Mouse (Mus musculus) kidney, adult 11 months (tissue): ENCODE data around the gene Tnxb.
"Not testable (repeated sequence)": the region's sequence is repeated elsewhere in the genome, so short reads cannot be mapped to it uniquely, and the experiment has no call there.

Experiments
- DNase-seq: peaks from one replicate; pipeline ENCODE4 v3.0.0; 2022

Tnxb gene

DNA sequence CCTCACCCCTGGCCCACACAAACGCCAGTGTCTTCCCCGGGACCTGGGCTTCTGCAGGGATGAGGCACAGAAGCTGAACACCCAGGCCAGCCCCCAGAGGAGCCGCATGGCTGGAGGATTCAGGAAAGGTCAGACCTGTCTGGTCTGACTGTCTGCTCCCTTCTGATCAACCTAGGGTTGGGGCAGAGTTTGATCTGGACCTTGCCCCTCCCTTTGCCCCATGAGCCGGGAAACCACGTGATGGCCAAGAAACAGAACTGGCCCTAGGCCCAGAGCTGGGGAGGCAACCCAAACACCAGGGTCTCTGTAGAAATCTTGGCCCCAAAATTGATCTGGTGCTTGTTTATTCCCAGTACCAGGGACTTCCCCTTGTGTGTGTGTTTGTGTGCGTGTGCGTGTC lies 73.4 kb downstream of the Tnxb start, which contains the start of gene C4b:
Gene C4b, minus strand, starts transcription at position 164 of the 400 bp plus-strand sequence.
- peak; percentile 31 for DNase-seq

- DNase-seq: no peak
Measured at GRCm38 (mm10) chr17:34744206-34744605, 73.9 kb downstream of the Tnxb start.

GRCm38 (mm10) chr17:34744611-34745010 lies 74.3 kb downstream of the Tnxb start:
- not testable (repeated sequence) for DNase-seq

DNA sequence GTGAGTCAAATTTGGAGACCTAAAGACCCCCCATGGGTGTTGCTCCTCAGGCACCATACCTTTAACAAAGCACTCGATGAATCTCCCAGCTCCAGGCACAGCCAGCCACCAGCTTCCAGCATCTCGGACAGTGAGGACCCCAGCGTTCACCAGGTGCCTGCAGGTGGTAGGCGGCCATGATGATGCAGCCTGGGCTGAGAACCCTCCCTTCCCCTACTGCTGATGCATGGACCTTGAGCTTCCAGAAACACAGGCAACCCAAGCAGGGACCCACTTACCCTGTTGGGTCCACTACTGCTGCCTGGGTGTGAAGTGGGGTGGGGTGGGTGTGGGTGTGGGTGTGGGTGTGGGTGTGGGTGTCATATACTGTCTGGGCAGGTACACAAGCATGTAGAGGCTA lies 74.8 kb downstream of the Tnxb start:
- not testable (repeated sequence) for DNase-seq

- DNase-seq: no peak
Measured at GRCm38 (mm10) chr17:34746531-34746930, 76.2 kb downstream of the Tnxb start.

DNA sequence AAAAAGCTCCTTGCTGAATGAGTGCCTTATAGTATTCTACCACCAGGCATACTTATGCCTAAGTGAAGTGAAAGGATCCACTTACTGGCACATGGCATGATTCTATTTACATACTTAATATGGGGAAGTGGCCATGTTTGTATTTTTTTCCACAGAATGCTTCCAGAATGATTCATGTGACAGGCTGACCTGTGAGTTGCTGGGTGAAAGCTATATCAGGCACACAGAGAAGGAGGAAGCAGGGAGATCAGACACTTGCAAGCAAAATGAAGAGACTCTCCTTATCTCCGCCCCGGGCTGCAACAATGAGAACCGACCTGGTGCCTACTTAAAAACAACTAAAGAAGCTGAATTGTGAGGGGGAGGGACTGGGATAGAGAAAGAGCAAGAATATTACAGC lies 91.1 kb downstream of the Tnxb start:
- no peak for DNase-seq
